Mouse (Mus musculus) CD8-positive naive resting alpha-beta T cell, adult 2 months (primary cell): ENCODE data around the gene Rgs6.
A peak's percentile ranks its signal among the peaks of the same experiment; 100 is the strongest.

Experiments
- DNase-seq, 2 experiments: peaks; one replicate each; pipeline ENCODE4 v3.0.0; 2022; ENCODE audit warnings: low read depth in 2 of 2, low spot score in 2 of 2

The Rgs6 gene

DNA sequence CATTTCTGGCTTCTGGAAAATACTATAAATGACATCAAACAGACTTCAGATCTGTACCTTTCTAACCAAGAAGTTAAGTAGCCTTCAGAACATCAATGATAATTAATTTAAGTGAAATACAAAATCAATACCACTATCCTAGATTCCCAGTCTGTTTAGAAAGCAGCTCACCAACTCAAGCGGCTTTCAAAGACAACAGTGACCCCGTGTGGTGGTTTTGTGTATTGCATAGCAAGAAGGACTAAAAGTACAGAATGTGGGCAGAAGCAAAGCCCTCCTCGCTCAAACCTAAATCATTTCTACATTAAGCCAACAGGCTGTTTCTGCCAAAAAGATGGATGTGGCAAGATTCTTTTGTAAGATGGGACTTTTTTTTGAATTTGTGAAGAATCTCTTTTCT lies 429.9 kb downstream of the Rgs6 start:
- peak; percentile 38 to 57 for DNase-seq

DNA sequence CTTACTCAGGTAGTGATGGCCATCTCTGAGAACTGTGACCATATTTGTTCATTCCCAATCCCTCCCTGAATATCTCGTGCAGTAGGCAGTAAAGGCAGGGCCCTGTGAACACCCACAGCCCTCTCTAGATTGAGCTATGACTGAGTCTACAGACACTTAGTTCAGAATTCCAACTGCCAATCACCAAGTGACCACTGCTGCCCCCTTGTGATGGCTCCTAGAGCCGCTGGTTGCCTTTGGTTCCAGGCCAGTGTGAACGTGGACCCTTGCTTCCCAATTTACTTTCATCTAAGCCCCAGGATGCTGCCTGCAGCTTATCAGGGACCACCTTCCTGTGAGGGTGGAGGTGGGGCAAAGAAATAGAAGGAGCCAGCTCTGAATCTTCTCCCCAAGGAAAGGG lies 438.9 kb downstream of the Rgs6 start:
- DNase-seq = no peak

DNA sequence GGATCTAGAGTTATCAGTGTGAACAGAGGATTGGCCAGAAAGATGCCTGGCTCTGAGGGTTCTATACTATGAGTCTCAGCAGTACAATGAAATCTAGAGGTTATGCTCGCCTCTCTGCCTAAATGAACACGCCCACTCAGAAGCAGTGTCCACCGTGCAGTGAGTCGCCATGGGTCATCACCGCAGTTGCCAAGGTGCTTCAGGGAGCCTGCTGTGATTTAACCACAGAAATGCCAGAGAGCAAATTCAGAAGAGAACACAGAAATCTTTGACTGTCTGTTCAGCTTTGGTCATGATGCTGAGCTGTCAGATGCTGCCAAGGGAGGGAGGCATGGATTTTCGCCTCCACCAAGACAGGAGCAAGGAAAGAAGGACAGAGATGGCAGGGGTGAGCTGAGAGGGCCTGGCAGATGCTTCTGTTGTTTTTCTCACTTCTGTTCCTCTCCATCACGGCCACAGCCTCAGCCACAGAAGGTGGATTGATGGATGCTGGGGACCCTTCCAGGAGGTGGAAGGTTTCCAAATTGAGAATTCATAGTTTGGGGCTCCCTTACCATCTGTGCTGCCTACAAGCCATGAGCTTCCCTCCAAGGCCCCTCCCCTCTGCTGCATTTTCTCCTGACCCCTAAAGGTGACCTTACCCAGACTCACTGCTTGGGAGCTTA lies 445.2 kb downstream of the Rgs6 start:
- DNase-seq = no peak

DNA sequence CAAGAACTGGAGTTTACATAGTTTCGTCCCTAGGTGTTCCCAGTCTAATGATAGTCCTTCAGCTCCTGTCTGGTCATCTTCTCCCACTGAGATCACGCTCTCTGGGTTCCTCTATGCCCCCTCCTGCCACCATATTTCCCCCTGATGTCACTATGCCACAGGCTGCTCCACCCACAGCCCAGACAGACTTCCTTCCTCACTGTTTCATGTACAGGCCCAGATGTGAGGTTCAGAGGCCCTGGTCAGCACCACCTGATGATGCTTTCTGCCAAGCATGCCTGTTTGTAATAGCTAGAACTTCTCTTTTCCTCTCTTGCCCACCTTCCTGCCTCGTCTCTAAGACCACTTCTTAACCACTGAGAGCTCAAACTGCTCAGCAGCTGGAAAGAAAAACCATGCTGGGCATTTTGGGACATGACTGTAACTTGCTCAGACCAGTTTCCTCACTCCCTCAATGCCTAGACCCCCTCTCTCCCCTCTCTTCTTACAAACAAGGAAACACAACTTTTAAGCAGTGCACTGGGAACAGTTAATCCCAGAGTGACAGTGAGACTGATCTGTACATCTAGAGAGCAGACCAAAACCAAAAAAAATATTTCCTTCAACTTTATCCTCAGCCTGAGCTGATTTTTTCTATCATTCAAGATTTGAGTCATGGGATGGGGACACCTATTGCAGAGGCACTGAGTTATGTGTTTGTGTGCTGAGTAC lies 446.9 kb downstream of the Rgs6 start:
- DNase-seq = no peak

DNA sequence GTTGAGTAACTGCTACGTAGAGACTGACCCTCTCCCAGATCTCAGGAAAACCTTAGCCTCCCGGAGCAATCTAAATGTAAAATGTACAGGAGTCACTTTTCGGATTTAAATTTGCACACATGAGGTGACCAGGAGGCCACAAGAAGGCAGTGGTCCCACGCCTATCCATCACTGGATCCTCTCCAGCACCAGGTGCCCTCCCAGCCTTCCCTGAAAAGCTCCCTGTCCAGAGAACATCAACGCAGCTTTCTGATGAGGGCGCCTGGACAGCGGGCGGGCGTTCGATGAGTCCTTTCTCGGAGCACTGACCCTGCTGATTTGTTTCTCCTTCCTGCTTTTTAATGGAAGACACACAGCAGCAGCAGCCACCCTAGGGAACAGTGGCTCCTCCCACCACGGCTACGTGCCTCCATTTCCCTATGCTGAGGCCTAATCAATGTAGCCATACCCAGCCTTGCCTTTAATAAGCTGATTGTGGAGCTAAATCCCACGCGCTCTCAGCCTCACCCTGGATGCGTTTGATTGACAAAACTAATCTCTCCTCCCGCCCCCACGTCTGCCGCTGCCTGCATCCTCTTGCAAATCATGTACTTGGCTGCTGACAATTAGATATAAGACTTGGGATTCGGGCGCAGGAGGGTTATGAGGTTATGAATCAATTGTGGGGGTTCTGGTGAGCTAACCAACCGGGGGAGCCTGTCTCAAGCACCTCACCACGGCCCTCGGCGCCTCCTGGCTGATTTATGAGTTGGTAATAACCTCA lies 449.9 kb downstream of the Rgs6 start:
- DNase-seq = no peak

DNA sequence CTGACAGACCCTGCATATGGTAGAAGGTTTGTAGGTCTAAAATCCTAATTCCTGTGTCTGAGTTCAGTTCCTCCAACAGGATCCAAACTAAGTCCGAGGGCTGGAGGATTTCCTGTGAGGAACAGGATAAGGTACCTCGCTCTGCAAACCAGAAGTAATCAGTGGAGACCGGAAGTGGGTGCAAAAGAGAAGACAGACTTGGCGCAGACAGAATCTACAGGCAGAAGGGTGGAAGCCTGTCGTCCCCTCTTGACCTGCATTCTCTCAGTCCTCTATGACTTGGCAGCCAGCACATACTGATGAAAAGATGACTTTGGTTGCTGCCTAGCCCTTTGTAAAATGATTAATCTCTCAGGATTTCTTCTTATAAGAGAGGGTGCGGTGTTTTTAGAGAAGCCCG lies 450.7 kb downstream of the Rgs6 start:
- DNase-seq = no peak

DNA sequence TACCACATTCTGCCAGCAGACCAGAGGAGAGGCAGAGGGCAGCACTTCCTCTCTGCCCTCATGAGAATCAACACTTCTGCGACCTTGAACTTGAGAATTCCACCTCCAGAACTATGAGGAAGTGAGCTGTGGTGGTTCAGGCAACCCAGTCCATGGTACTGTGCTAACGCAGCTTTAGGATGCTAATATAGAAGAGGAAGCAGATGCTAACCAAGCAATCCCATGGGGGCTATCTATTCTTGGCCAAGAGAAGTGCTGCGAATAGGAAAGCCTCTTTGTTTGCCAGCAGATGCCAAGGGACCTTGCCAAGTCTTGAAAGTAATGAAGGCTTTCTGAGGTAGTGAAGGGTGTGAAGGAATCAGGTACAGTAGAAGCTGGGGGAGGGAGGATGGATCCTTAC lies 451.8 kb downstream of the Rgs6 start:
- DNase-seq = no peak

DNA sequence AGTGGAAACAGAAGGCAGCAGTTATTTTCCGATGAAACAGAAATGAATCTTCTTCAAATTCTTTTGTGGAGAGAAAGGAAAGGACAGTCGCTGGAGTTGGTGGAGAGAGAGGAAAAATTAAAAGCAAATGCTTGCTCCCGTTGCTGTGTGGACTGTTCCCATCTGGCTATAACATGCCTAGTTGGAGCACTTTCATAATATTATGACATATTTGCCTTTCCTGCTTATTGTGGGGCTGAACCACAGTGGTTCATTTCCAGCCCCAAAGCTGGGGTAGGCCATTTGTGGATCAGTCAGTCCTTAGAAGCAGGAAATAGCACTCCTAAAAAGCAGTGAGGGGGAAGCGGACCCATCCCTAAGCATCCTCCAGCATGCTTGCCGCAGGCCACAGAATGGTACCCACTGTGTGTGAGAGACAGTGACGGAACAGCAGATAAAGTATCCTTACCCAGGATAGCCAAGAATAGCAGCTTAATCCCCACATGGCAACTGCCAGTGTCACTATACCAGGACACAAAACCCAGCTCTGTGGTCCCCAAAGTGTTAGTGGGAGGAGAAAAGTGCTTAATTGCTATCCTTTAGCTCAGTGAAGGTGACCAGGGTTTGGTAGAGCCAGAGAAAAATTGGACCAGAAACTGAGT lies 456.0 kb downstream of the Rgs6 start:
- DNase-seq = no peak

DNA sequence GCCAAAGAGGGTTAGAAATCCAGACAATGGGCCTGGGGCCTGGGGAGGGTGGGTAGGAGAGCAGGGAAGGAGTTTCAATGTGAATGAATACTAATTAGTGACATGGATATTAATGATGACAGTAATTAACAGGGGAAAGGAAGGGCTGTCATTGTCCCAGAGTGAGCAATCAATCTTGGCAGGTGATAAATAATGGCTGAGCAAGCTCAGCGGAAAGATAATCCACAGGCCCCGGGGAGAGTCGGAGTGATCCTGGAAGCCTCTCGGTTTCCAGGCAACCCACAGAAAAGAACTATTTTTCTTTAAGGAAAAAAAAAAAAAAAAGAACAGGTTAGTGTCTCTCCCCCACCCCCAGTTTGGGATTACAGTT lies 456.5 kb downstream of the Rgs6 start:
- DNase-seq = no peak

DNA sequence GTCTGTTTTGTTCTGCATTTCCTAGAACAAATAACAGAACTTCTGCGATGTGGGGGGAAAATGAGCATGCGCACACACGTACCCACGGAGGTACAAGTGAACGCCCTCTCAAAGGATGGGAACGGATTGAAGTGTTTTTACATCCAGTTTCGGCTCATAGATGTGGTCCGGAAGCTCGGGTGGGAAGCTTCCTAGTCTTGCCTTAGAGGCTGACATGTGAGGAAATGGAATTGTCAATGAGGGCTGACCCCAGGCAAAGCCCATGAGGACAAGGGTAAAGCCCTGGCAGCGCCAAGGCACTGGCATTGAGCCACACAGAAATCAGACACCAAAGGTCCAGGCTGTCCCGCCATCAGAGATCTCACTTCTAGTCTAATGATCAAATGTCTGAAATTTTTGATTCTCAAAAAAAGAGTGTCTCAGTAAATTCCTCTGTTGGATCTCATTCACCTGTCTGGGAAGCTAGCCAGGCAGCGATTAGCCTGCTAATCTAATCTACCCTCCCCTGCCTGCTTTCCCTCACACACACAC lies 457.0 kb downstream of the Rgs6 start:
- DNase-seq = no peak

DNA sequence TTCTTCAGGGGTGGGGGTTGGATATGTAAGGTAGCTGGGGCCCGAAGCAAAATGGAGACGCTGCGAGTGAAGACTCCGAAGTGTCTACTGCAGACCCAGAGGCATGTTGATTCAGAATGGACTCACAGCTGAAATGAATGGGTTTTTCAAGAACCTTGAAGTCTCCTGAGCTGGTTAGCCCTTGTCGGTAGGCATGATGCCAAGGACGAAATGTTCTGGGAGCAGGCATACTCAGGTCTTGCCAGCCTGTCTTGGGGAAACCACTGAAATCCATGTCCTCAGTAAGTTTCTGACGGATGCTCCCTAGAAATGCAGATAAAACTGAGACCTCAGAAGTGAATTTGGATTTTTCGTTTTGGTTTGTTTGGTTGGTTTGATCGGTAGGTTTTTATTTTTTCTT lies 458.6 kb downstream of the Rgs6 start:
- no peak for DNase-seq

DNA sequence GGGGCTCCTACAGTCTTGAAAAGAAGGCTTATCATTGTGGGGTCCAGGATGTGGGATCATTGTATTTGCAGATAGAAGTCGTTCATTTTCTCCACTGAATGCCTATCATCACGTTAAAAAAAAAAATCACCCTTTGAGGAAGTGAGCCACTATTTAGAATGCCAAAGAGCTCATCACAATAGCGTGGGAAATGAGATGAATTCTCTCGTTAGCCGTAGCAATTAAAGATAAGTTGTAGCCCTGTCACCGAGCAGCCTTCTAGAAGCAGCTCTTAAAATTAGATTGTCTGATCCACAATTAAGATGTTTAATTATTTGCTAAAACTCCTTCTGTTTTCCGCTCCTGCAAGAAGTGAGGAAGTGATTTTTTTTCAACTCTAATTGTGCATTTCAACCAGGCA lies 459.6 kb downstream of the Rgs6 start:
- no peak for DNase-seq

DNA sequence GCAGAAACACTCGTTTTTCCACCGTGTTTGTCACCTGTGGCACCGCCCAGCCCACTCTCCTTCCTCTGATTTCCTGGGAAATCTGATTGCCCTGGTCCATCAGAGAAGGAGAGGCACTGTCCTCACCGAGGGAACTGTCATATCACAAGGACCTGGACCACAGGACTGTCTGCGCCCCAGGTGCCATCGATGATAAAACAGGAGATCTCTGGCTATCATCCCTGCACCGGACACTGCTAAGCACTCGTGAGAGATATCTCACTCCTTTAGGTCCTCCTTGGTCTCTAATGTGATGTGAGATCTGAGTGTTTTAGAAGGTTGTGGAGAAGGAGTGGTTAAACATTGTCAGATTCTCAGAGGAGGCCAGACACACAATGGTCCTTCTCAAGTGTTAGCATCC lies 462.4 kb downstream of the Rgs6 start:
- DNase-seq = no peak

DNA sequence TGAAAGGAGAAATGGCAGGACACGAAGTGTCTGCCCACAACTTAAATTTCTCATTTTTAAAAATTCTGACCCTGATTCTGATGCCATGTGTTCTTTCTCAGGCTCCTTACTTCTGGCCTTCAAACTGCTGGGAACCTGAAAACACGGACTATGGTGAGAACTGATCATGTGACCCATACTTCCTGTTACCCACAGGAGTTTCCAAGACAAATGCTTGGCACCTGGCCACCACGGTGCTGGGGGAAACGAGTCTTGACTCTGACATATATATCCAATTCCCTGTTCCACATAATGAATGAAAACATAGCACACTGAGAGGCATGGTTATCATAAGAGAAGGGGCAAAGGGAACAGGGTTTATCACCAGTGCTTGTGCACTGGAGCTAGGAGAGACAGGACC lies 464.3 kb downstream of the Rgs6 start:
- no peak for DNase-seq

DNA sequence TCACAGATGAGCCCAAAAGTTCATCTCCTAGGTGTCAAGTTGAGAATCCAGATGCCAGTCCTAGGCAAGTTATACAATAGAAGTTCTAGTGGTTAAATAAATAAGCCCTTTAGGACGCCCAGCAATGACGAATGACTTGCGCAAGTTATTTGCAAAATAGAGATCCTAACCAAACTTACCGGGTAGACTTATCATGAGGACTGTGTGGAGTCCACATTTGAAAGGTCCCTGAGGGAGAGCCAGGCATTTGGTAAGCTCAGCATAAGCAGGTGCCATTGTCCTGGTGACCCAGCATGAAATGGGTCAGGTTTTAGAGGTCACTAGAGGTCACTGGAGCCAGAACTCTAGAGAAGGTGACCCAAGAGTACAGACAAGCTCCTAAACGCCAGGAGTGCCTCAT lies 467.6 kb downstream of the Rgs6 start:
- no peak for DNase-seq

DNA sequence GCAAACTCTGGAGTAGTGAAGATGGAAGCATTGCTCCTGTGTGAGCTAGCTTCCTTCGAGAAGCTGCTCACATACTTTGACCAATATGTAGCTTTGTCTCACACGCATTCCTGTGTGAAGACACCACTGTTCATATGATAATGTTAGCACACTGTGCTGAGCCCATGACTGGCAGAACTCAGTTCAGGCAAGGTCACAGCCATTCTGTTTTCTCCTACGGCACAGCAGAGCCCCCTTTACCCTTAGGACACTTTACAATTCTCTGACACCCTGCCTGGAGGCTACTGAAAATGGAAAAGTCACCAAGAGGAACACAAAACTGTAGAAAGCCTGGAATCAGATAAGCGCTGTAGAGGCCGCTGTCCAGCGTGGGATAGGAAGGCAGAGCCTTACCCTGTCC lies 478.3 kb downstream of the Rgs6 start:
- no peak for DNase-seq

DNA sequence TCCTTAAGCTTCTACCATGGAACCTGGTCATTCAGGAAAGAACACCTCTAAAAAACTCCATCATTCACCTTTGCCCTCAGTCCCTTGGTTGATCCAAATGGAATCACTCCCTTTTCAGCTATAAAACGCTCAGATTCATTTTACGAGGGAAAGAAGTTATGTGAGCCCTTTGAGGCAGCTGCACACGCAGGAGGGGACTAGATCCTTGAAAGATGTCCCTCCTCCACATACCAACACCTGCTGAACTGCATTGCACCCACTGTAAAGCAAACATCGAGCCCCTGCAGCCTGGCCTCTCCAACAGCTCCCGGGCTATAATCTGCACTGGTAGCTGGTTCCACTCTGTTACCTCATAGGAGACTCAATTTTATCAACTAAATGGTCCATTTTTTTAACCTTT lies 482.8 kb downstream of the Rgs6 start:
- DNase-seq = no peak

DNA sequence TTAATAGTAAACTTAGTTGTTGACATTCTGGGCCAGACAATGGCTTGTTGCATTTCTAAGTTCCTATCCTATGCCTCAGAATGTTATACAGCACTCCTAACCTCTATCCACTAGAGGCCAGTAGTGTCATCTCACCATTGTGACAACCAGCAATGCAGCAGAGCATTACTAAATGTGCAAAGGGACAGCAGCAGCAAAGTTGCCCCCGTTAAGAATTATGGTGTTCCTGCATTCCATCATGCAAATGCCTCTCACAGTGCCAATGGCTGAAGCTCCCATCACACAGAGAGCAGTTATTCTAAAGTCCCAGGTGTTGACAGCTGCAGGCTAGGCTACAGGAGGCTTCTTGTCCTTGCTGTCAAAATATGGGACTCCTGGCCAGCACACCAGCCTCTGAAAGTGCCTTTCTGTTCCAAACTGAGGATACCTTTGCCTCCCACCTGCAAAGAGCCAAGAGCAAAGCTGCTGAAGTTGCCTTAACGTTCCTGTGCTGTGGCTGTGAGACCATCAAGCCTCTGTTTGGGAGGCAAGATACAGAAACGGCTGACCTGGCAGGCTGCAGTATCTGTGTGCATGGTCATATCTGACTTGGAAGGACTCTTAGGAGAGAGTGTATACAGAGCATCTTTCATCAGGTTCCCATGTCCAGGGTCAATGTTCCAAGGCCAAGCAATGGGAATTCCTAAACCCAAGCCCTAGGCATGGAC lies 484.2 kb downstream of the Rgs6 start:
- no peak for DNase-seq

DNA sequence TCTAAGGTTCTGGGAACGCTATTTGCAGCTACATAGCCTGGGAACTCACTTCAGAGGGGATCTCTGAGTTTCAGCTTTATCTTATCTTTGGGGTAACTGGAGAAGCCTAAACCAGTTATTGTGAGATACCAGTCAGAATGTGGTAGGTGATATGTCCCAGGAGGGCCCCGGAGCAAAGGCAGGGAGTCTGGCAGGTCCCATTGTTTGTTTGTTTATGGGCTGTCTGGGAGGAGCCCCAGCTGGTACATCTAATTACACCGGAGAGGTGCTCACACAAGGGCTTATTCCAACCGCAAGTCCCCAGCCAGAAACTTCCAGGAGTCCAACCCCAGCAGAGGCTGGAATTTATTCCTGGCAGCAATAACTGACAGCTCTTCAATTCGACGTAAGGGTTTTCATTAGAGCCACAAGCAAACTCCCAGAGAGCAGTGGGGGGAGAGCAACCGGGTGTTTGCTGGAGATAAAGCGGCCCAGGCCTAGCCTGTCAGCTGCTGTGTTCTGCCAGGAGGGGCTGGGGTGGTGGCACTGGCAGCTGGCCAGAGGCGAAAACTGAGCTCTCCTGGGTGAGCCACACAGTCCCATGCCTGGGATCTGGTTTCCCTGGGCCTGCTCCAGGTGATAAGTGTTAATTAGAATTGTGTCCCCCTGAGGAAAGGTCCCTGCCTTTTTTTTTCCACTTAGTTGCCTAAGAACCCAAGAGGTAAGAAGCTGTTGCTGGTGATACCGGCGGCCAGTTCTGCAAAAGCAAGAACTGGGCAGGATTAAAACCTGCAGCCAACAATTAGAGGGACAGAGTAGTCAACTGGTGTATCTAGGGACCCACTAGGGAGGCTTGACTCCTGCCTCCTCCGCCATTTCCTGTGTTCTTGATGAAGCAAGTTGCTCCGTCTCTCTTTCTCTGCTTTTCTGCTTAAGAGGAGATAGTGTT lies 485.1 kb downstream of the Rgs6 start:
- DNase-seq = no peak

DNA sequence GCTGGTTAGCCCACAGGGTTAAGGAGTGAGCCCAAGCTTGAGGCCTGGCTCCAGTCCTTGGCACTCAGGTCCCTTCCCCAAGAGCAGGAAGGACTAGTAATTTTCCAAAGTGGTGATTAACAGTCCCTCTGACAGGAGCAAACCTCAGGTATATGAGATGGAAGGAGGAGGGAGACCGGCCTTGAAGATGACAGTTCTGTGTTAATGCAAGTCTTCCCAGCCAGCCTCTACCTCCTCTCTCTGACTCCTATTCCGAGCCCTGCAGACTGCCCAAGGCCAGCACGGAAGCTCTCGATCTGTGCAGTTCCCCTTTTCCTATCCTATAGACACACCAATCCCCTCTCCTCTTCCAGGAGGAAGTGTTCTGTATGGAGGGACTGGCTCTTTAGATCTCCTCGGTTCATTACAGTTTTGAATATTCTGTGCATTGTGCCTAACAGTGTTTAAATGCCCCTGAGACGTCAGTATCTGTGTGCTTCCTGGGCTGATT lies 485.8 kb downstream of the Rgs6 start:
- DNase-seq = no peak
